Mouse (Mus musculus) lung, embryonic 15.5 days (tissue): ENCODE data around the gene Zbtb7b. TPM values are rescaled to one million over a fixed set of nuclear protein-coding genes. Genes with fewer than 3 reads are reported as not detected.

ENCODE experiments used
- ATAC-seq: fragments of 200-750 bp; cut with Nextera tagmentation; 2 replicates; pipeline ENCODE4 v1.8.0; 2017; ENCODE audit warnings: moderate number of reproducible peaks, borderline replicate concordance; ENCODE audit not compliant: low FRiP score, low TSS enrichment; ENCODE audit errors: extremely low read depth
- H3K27ac ChIP-seq: fragments of 300-500 bp; sonication (generic); 2 replicates; pipeline ENCODE4 v1.5.1; 2015; ENCODE audit warnings: moderate library complexity, mild to moderate bottlenecking, inconsistent platforms
- H3K27me3 ChIP-seq: fragments of 300-500 bp; sonication (generic); 2 replicates; pipeline ENCODE4 v1.6.1; 2015; ENCODE audit warnings: inconsistent platforms
- H3K36me3 ChIP-seq: fragments of 300-500 bp; sonication (generic); 2 replicates; pipeline ENCODE4 v1.6.1; 2015; ENCODE audit warnings: inconsistent platforms
- H3K4me1 ChIP-seq: fragments of 300-500 bp; sonication (generic); 2 replicates; pipeline ENCODE4 v1.6.1; 2015; ENCODE audit warnings: inconsistent platforms
- H3K4me2 ChIP-seq: fragments of 300-500 bp; sonication (generic); 2 replicates; pipeline ENCODE4 v1.6.1; 2015; ENCODE audit warnings: inconsistent platforms, mild to moderate bottlenecking, moderate library complexity
- H3K4me3 ChIP-seq: fragments of 300-500 bp; sonication (generic); 2 replicates; pipeline ENCODE4 v1.5.1; 2015; ENCODE audit warnings: mild to moderate bottlenecking, inconsistent platforms
- H3K9ac ChIP-seq: fragments of 300-500 bp; sonication (generic); 2 replicates; pipeline ENCODE4 v1.6.1; 2015; ENCODE audit warnings: inconsistent platforms
- H3K9me3 ChIP-seq: fragments of 300-500 bp; sonication (generic); 2 replicates; pipeline ENCODE4 v1.6.1; 2016; ENCODE audit warnings: inconsistent platforms
- WGBS: fragments of 180-500 bp; shearing (Covaris S2); methylation state at CpG from one replicate; pipeline ENCODE4 v1.1.7; 2015; 5-methylcytosine and 5-hydroxymethylcytosine counted together
- polyA plus RNA-seq: library from polyadenylated mRNA; unstranded; fragments of >200 nt; fragmentation: Nextera tagmentation; extraction: Ambion mirVana; gene quantifications from 2 replicates; pipeline ENCODE4 v1.2.1, GENCODE M21; 2015

Gene Zbtb7b
- polyA plus RNA-seq, 1 experiment from 2014 or later = 3.7 TPM

DNA sequence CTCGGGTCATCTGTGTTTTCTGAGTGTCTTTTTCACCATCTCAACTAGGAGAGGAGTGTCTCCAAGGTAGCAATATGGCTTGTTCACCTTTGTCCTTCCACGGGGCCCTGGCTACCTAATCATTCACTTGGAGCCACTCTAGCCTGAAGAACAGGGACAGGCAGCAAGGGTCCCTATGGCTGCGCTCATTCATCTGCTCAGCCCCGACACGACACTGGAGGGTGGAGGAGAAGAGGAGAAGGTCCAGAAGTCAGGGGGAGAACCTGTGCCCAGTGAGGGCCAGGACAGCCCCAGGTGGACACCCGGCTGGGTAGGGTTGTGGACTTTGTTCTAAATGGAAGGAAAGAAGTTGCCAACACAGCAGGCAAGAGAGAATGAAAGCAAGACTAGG, 39.1 kb downstream of the Zbtb7b start:
- no peaks in the 10 kb centered on the region for H3K36me3 ChIP-seq
- no peak for ATAC-seq
- no peak overlapping the region for H3K4me2 ChIP-seq
- peaks cover 9% of the 10 kb centered on the region for H3K4me1 ChIP-seq
- H3K4me3 ChIP-seq = no peak overlapping the region
- no peaks in the 10 kb centered on the region; the same call in 1 of the 2 replicates for H3K27me3 ChIP-seq
- 0 out of 2 replicates have a peak overlapping the region, but pooled peaks have one; percentile 10 for H3K27ac ChIP-seq
- 62% methylated on average over 6 of the region's 6 CpGs for WGBS
- H3K9me3 ChIP-seq = no peaks in the 10 kb centered on the region
- no peak overlapping the region for H3K9ac ChIP-seq

DNA sequence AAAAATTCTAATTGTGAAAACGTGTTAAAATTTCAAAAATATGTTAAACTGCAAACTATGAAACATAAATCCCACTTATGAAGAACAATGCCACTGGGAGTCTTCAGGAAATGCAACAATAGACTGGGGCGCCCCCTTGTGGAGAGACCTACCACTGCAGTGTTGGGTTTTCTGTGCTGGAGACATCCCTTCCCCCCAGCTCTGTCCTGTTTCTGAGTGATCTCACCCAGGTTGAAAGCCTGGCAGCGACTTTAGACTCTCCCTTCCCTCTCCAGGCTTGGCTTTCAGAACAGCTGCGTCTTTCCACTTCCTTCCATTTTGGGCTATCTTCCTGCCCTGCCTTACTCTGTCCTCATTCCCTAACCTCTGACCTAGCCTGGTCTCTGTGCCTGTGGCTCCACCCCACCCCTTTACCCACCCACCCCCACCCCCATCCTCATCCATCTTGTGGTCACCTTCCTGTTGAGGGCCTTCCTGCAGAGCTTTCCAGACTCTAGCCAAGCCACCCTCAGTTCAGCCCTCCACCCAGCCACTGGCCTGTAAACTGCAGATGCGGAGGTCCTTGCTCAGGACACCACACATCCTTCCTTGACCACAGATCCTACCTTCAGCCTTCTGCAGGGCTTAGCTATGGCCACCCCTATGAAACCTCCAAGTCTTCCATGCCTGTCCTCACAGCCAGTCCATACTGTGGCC, 39.6 kb downstream of the Zbtb7b start:
- Histone ChIP-seq H3K36me3 (no peaks in the 10 kb centered on the region), H3K4me2 (0 out of 2 replicates have a peak overlapping the region, but pooled peaks have one; percentile 18), H3K27me3 (no peaks in the 10 kb centered on the region; the same call in none of the 2 replicates), H3K9me3 (no peaks in the 10 kb centered on the region), H3K4me1 (peaks cover 15% of the 10 kb centered on the region), H3K4me3 (no peak overlapping the region), H3K9ac (no peak overlapping the region), H3K27ac (0 out of 2 replicates have a peak overlapping the region, but pooled peaks have one; percentile 10)
- WGBS = 13% methylated on average over 5 of the region's 5 CpGs
- peak; percentile 48; the same call in 1 of the 2 replicates for ATAC-seq

DNA sequence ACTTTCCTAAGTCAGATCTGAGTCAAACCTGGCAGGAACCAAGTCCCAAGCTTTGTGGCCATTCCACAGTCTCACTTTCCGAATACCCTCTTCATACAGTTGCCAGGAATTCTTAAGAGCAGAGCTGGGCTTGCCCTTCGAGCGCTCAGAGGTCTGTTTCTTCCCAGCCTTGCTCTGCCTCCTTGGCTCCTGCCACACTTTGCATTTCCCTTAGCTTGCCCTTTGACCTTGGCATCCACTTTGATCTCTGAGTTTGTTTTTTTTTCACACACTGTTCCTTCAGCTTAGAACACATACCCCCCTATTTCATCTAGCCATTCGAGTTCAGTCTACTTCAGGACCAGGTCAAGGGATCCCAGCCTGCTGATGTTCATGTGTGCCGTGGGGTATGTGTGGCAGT, 43.3 kb downstream of the Zbtb7b start:
- WGBS = 46% methylated on average over 5 of the region's 5 CpGs
- Histone ChIP-seq H3K4me2 (no peak overlapping the region), H3K4me1 (peaks cover 30% of the 10 kb centered on the region), H3K4me3 (no peak overlapping the region), H3K27me3 (no peaks in the 10 kb centered on the region; the same call in none of the 2 replicates), H3K9ac (no peak overlapping the region), H3K9me3 (no peaks in the 10 kb centered on the region), H3K36me3 (no peaks in the 10 kb centered on the region), H3K27ac (no peak overlapping the region)
- ATAC-seq = no peak

DNA sequence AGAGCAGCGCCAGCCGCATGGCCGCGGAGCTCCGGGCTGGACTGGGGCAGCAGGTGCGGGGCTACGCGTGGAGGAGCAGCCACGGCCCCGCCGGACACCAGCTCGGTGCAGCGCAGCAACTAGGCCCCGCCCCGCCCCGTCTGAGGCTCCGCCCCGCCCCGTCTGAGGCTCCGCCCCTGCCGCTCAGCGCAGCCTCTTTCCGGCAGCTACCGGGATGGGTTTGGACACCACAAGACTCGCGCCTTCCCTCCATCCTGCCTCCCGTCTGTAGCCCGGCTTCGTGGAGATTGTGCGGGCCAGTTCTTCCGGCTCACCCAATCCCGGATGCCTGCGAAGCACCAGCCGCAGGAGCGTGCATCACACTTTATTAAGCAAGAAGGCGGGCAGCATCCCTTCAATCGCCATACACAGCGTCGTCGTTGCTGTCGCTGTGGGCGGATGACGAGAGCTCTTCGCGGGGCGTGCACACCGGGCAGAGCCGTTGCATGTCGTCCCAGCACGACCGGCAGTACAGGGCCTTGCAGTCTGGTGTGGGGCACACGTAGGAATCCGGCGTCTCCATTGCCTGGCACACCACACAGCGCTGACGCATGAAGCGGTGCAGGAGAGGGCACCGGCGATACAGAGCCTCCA, 44.6 kb downstream of the Zbtb7b start, which contains the start of gene Adam15:
Gene Adam15 (minus strand): TSS at position 128 of the 633 bp plus-strand sequence.
- Histone ChIP-seq H3K9ac (peak within 1 kb of the TSS; percentile 47), H3K27me3 (no peaks in the 10 kb centered on the region; the same call in 1 of the 2 replicates), H3K36me3 (no peaks in the 10 kb centered on the region), H3K27ac (peak within 1 kb of the TSS; percentile 63), H3K9me3 (no peaks in the 10 kb centered on the region), H3K4me2 (peak within 1 kb of the TSS; percentile 96), H3K4me1 (peaks cover 26% of the 10 kb centered on the region), H3K4me3 (peak within 1 kb of the TSS; percentile 54)
- 1% methylated on average over 59 of the region's 59 CpGs for WGBS
- peak; percentile 87 for ATAC-seq

DNA sequence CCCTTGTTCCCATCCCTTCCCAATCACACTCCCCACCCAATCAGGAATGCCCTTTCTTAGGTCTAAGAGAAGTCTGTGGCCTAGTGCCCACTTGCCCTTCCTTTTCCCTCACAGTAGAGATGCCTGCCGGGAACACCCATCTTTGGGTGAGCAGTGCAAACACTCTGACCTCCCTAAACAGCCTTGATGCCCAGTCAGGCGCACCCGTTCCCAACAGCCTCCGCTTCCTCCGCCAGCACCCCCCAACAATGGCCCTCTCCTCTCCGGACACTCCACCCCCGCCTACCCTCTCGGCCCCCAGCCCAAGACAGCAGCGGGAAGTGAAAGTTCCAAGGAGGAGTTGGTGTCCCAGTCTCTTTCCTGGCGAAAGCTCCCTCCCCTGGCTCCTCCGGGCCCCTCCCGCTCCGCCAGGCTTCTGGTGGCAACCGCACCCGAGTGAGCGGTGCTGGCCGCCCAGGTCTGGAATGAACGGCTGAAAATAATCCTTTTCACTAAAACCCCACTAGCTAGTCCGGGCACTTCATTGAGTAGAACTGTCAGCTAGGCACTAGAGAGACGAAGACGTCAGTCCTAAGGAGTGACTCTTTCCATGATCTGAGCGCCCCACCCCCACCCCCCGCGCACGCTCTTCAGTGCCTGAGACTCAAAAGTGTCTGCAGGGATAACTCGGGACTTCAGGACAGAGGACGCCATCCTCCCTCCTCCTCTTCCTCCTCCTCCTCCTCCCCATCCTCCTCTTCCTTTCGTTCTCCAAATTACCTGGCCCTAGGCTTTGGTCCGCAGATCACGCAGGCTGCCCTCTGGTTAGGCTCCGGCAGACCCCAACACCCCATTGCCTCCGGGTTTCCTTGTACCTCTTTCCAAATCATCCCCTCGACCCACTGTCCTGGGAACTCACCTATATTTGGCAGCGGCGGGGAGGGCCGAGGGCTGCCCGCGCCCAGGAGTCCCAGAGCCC, 45.4 kb downstream of the Zbtb7b start:
- ATAC-seq = peak; percentile 27
- H3K9ac ChIP-seq = peak overlapping the region; percentile 47
- peak overlapping the region; percentile 54 for H3K4me3 ChIP-seq
- H3K9me3 ChIP-seq = no peaks in the 10 kb centered on the region
- H3K4me1 ChIP-seq = peaks cover 24% of the 10 kb centered on the region
- 1% methylated on average over 38 of the region's 38 CpGs for WGBS
- H3K27me3 ChIP-seq = no peaks in the 10 kb centered on the region; the same call in 1 of the 2 replicates
- H3K36me3 ChIP-seq = no peaks in the 10 kb centered on the region
- peak overlapping the region; percentile 96 for H3K4me2 ChIP-seq
- peak overlapping the region; percentile 63 for H3K27ac ChIP-seq

DNA sequence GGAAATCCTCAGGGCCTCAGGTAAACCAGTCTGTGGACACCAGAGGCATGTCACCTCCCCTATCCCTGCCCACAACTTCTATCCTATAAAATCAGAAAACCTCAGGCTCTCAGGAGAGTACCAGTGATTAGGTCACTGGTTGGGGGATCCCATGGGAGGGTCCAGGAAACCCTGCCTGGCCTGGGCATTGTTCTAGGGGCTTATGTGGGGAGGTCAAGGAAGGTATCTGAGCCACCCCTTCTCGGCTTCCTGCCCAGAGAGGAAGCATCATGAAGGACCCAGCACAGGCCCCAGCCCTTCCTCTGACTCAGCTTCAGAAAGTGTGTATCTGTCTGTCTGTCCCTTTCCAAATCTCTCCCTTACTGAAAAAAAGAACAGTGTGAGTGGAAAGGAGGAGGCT, 46.7 kb downstream of the Zbtb7b start:
- Histone ChIP-seq H3K27ac (0 out of 2 replicates have a peak overlapping the region, but pooled peaks have one; percentile 63), H3K27me3 (no peaks in the 10 kb centered on the region; the same call in 1 of the 2 replicates), H3K4me1 (peaks cover 24% of the 10 kb centered on the region), H3K4me2 (peak overlapping the region; percentile 96), H3K36me3 (peaks cover 5% of the 10 kb centered on the region; the same call in 1 of the 2 replicates), H3K9ac (no peak overlapping the region), H3K9me3 (no peaks in the 10 kb centered on the region), H3K4me3 (0 out of 2 replicates have a peak overlapping the region, but pooled peaks have one; percentile 54)
- ATAC-seq = no peak
- 55% methylated on average over 1 of the region's 1 CpGs for WGBS

DNA sequence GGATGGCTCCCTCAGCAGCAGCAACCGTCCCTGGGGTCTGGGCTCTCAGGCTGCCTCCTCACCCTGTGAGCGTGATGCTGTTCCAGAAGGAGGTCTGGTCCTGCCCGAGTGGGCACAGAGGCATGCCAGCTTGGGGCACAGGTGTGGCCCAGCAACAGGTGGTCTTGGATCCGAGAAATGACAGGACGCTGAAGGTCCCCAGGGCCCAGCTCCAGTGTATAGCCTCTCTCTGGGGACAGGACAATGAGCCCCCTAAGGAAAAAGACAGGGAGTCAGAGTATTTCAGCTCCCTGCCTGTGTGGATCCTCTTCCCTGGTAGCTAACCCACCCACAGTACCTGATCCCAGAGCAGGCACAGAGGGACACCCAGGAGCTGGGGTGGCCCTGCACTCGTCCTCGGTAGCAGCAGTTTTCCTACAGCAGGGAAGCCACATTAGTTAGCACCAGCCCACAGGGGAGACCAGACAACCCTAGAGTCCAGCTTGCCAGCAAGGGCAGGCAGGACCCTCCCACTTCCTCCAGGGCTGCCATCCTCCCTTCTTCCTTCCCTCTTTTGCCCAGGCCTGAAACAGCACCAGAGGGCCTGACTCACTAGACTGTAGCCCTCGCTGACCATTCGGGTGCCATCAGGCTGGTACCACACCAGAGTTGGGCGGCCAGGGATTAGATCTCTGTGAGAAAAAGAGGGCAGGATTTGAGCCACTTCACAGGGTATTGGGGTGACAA, 47.6 kb downstream of the Zbtb7b start:
- no peak overlapping the region for H3K4me2 ChIP-seq
- no peaks in the 10 kb centered on the region; the same call in 1 of the 2 replicates for H3K27me3 ChIP-seq
- no peaks in the 10 kb centered on the region for H3K9me3 ChIP-seq
- no peak overlapping the region for H3K27ac ChIP-seq
- H3K4me1 ChIP-seq = peaks cover 24% of the 10 kb centered on the region
- no peak overlapping the region for H3K9ac ChIP-seq
- H3K36me3 ChIP-seq = peaks cover 5% of the 10 kb centered on the region; the same call in 1 of the 2 replicates
- no peak for ATAC-seq
- no peak overlapping the region for H3K4me3 ChIP-seq
- 78% methylated on average over 10 of the region's 10 CpGs for WGBS

DNA sequence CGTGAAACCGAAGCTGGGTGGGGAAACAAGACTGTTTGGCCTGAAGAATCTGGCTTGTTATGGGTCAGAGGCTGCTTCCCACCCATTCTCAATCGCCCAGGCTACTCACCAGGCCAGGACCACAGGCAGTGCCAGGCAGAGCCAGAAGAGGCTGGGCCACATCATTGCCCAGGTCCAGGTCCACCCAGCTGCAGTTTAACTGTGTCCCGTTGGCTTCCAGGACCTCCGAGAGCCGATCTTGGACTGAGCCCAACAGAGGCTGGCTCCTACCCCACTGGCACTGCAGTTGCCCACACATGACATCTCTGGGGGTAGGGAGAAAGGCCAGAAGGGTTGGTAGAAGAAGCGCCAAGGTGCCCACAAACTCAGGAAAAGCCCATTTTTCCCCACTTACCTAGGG, 51.3 kb downstream of the Zbtb7b start:
- 77% methylated on average over 7 of the region's 7 CpGs for WGBS
- no peak overlapping the region for H3K9ac ChIP-seq
- ATAC-seq = no peak
- no peaks in the 10 kb centered on the region for H3K9me3 ChIP-seq
- H3K4me1 ChIP-seq = peaks cover 30% of the 10 kb centered on the region
- H3K27ac ChIP-seq = no peak overlapping the region
- H3K36me3 ChIP-seq = peaks cover 5% of the 10 kb centered on the region; the same call in 1 of the 2 replicates
- H3K4me3 ChIP-seq = no peak overlapping the region
- no peaks in the 10 kb centered on the region for H3K27me3 ChIP-seq
- H3K4me2 ChIP-seq = no peak overlapping the region

DNA sequence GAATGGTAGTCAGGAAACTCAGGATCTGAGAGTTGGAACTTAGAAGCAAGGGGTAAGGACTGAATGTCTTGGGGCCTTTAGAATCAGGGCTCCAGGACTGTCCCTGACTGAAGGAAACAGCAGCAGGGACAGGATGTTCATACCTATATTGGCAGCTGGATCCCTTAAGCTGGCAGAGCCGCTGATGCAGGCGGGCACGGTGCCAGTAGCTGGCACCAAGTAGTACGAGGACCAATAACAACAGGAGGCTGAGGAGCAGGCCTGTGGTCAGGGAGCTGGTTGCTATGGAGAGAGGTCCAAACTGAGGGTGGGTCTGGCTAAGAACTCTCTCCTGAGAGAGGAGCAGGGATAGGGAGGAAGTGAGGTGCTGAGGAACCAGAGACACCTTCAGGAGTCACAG, 52.8 kb downstream of the Zbtb7b start:
- Histone ChIP-seq H3K27me3 (no peaks in the 10 kb centered on the region), H3K27ac (no peak overlapping the region), H3K9ac (no peak overlapping the region), H3K36me3 (peaks cover 5% of the 10 kb centered on the region; the same call in 1 of the 2 replicates), H3K9me3 (no peaks in the 10 kb centered on the region), H3K4me3 (no peak overlapping the region), H3K4me1 (peaks cover 33% of the 10 kb centered on the region), H3K4me2 (no peak overlapping the region)
- ATAC-seq = no peak
- WGBS = 81% methylated on average over 4 of the region's 4 CpGs

DNA sequence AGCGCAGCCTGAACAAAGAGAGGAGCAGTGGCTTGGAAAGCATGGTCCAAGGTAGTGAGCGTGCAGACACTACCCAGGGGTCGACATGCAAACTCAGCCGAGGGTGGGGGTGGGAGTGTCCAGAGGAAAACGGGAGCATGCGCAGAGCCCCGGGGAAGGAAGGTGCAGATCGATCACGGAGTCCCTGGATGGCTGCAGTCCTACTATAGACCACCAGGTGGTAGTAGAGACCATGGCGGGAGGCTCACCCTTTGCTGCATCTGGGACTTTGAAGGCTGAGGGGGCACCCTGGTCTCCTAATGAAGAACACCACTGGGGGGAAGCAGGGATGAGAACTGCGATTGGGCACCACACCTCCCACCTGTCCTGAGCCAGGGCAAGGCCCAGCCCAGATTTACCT, 54.1 kb downstream of the Zbtb7b start:
- no peaks in the 10 kb centered on the region for H3K27me3 ChIP-seq
- peak overlapping the region; percentile 54 for H3K4me2 ChIP-seq
- H3K9me3 ChIP-seq = no peaks in the 10 kb centered on the region
- H3K4me3 ChIP-seq = peak overlapping the region; percentile 23
- no peak overlapping the region for H3K27ac ChIP-seq
- H3K9ac ChIP-seq = no peak overlapping the region
- 7% methylated on average over 11 of the region's 11 CpGs for WGBS
- ATAC-seq = no peak
- H3K36me3 ChIP-seq = peaks cover 5% of the 10 kb centered on the region; the same call in 1 of the 2 replicates
- peaks cover 46% of the 10 kb centered on the region for H3K4me1 ChIP-seq

DNA sequence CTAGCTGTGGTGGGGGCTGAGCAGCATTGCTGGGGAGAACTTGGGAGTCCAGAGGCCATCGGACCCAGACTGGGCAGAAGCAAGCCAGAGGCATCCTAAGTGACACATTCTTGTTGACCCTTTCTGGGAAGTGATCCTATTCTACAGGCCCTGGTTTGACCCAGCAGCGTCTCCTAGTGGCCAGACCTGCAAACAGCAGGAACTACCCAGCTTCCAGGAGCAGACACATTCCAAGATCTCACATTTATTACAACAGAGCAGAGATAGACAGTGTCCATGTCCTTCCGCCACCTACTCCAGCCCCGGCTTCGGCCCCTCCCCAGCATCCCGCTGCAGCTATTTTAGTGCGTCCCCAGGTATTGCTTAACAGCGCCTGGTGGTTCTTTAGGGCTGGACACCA, 55.2 kb downstream of the Zbtb7b start:
- ATAC-seq = no peak

More for the DNA sequence above, 55.2 kb downstream of the Zbtb7b start:
- Histone ChIP-seq H3K27ac (peak overlapping the region; percentile 88), H3K36me3 (peaks cover 14% of the 10 kb centered on the region), H3K4me2 (peak overlapping the region; percentile 76; the same call in 1 of the 2 replicates), H3K4me1 (peaks cover 46% of the 10 kb centered on the region), H3K9ac (no peak overlapping the region), H3K27me3 (no peaks in the 10 kb centered on the region), H3K9me3 (no peaks in the 10 kb centered on the region), H3K4me3 (no peak overlapping the region)
- 16% methylated on average over 8 of the region's 8 CpGs for WGBS
